Mouse (Mus musculus) ovary, postnatal 14 days (tissue): ENCODE measurements around the gene Nxpe3.
"Not testable (repeated sequence)": the region's sequence is repeated elsewhere in the genome, so short reads cannot be mapped to it uniquely, and the experiment has no call there.

Experiments
- DNase-seq: peaks from one replicate; pipeline ENCODE4 v3.0.0; 2022; ENCODE audit warnings: low spot score

Gene Nxpe3

DNA sequence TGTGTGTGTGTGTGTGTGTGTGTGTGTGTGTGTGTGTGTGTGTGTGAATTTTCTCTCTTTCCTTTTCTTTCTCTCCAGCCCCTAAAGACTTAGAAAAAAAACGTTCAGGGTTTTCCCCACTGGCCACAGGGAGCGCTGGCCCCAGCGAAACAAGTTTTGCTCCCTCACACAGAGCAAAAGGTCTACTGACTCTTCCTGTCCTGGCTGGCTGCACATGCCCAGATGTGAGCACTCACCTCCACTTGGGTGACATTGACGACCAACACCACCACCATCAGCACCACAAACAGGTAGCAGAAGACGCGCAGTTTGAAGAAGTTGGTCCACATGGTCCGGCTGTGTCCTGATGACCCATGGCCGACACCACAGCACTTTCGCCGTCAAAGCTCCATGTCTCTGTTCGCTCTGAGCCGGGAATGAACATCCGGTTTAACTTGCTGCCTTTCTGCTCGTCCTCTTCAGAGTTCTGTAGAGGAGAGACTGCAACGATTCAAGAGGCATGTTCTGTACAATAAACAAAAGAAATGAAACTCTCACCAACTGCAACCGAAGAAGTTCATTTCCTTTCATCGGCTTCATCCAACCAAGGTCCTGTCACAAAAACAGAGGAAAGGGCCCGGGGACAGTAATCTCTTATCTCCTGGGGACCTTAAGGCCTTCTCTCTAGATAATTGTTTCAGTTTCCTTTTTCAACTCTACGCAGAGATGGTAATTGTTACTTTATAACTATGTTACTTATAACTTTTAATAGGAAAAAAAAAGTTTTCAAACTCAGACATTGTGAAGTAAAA is 4.5 kb downstream of the Nxpe3 start:
- no peak for DNase-seq

DNA sequence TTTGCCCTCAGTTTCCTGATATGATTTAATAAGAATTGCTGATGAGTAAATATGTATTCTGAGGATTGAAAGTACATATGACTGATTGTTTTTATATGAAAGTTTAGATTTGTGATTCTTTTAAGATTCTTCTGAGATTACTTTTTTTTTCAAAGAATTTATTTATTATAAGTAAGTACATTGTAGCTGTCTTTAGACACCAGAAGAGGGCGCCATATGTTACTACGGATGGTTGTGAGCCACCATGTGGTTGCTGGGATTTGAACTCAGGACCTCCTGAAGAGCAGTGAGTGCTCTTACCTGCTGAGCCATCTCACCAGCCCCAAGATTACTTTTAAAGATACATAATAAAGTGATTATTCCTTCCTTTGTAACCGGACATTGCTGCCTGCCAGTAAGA is 5.6 kb downstream of the Nxpe3 start:
- no peak for DNase-seq

DNA sequence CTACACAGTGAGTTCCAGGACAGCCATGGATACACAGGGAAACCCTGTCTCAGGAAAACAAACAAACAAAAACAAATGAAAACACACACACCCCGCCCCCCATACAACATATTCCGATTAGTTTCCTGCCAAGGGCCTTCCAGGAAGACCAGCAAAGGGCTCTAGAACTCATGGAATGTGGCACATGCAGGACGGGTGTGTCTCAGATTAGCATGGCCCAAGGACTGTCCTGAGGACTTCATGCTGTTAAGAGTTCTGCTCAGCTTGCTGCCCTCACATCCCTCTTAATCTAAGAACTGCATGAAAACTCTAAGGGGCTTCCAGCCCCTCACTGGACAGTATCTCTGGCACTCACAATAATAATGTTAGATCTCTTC is 6.5 kb downstream of the Nxpe3 start:
- no peak for DNase-seq

DNA sequence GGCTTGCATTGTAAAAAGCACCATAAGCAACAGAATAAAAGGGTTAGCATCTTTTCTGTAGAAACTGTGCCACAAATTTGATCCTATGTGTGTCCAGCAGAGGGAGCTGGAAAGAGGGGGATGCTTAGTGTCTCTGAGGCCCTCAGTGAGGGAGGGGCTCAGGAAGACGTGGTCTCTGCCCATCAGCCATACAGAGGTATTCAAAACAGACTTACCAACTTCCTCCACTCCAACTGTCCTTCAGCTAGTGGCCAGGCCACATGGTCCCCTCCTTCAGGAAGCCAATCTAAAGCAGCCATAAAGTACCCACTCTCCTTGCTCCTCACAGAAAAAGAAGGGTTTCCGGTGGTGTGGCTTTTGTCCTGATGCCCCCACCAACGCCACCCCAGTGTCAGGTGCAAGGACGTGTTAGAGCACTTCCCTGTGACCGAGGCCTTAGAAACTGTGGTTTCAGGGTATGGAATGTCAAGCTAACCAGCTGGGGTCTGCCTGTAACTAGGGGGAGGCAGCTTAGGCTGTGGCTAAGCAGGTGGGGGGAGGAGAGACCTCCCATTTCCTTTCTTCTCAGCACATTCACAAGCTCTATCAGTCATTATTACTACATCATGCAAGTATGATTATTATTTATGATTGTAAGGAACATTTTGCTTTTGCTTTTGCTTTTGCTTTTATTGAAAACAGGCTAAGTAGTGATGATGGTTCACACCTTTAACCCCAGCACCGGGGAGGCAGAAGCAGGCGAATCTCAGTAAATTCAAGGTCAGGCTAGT is 7.1 kb downstream of the Nxpe3 start:
- DNase-seq, result no peak

DNA sequence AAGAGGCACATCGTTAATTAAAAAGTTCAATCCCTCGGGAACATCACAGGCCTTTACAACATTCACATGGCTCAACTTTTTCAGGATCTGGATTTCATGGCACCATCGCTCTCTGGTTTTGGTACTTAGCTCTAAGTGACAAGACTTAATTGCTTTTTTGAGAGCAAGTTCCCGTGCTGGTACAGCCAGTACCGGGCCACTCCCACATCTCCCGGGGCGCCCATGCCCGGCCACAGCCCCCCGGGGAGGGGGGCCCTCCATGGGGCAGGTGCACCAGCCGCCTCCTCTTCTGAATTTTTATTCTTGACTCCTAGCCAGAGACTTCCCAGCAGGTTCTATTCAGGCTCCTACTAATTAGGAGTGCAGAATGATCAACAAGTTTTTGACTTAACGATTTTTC is 10.8 kb downstream of the Nxpe3 start:
- DNase-seq, result no peak

DNA sequence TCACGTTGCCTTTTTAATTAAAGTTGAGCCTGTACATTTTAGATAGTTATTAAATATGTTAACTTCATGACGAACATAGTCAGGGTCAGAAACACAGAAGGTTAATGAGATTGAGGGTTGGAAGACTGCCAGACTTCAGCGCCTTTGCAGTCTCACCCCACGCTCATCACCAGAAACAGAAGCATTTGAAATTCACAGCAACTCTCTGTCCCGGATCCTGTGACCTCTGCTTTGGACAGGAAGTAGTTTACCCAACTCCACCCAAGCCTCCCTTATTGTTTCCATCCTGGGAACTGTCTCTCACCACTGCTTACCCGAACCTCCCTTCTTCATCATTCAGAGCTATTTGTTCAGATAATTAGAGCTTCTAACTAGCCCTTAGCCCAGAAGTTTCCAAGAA is 19.1 kb downstream of the Nxpe3 start:
- DNase-seq, result no peak

DNA sequence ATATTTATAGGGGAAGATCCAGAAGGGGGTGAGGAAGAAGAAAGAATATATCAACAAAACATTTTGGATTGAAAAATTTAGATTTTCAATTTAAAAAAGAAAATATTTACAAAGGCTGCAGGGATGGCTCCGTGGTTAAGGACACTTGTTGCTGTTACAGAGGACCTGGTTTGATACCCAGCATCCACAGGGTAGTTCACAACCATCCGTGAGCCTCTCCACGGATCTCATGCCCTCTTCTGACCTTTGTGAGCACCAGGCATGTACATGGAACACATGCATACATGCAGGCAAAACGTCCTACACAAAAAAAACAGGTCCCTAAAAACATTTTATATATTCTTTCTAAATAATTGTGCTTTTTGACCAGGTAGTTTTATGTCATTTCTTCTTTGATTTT is 31.3 kb downstream of the Nxpe3 start:
- no peak for DNase-seq

DNA sequence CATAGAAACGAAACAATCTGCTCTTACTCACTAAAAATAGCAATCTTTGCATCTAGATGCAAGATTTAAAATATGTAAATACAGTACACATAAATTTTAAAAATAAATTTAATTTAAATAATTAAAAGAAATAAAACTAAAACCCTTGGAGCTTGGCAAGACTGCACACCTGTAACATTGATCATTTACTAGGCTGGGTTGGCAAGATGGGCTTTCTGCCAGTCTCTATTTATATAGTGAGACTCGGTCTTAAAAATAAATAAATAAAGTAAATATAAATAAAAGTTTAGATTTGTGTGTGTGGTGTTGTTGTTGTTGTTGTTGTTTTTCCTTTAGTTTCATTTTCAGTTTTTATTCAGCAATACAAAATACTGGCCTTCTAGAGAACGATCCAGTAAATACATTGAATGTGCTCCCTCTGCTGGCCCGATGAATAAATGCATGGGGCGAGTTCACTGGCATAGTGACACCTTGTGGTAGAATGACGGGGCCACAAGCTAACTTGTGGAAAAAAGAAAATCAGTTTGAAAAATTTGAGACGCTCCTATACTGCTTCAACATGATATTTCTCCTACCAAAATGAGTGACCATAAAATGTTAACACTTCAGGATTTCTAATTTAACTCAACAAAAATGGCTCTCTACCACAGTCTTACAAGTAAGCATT is 31.8 kb downstream of the Nxpe3 start:
- peak; percentile 64 for DNase-seq

DNA sequence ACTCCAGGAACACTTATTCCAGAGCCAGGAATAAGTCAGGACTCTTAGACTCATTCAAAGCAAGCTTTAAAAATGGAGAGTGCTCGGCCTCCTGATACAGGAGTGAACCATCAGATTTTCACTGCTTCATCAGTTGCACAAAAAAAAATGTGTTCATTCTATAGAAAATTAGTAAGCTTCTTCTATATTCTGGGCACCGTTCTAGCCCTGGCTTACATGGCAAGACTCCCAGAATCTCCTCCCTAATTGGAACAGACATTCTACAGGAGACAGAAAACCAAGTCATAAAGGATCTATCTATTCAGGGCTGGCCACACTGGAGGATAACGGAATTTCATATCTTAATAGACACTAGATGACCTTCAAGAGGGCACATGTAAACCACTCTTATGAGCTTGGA is 34.0 kb downstream of the Nxpe3 start:
- DNase-seq, result no peak

DNA sequence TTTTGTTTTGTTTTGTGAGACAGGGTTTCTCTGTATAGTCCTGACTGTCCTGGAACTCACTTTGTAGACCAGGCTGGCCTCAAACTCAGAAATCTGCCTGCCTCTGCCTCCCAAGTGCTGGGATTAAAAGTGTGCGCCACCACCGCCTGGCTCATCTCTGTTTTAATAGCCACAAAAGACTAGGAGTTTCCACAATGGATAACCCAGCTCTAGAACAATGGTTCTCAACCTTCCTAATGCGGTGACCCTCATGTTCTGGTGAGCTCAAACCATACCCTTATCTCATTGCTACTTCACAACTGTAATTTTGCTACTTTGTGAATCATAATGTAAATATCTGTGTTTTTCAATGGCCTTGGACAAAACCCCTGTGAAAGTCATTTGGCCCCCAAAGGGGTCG is 35.7 kb downstream of the Nxpe3 start:
- not testable (repeated sequence) for DNase-seq

DNA sequence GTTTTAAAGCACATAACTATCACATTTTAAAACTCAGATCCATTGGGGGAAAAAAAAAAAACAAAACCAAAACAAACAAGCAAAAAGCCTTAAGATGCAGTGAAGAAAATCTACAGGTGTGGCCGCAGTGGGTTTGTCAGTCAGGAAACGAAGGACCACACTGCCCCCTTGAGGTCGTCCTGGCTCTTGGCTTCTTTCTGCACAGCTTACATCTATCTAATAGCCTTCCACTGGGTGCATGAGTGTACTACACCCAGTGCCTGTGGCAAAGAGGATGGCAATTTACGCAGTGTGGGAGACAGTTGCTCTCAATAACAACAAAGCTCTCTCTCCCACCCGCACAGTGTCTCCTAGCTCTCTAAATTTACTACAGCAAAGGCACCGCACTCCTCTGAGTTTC is 36.6 kb downstream of the Nxpe3 start:
- DNase-seq, result peak; percentile 49

DNA sequence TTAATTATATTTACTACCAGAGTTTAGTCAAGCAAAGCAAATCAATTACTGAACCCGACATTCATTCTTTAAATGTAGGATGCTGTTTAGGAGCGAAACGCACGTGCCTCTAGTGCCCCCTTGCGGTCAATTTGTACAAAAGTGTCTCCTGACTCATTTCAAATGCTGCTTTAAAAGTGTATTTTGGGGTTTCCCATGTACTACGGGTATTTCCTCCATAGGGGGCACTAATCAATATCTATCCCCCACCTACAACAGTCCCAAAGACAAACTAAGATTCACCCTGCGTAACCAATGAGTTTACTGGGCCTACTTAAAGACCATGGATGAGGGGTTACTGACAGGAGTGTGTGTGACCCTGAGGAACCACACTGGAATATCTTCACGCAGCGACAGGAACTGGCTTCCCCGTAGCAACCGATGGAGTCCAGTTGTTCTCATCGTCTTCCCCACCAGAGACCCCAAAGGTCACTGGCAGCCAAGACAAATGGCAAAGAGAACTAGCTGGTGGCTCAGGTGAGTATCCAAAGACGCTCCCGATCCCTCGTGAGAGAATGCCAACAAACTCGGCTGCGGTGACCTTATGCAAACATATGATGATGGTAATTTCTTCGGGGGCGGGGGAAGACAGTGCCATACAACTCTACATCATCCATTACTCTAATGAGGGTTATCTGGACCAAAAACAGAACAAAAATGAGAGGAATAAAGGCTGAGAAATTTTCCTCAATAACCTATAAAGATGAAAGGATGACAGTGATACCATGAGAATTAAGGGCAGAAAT is 42.0 kb downstream of the Nxpe3 start:
- DNase-seq, result peak; percentile 68

DNA sequence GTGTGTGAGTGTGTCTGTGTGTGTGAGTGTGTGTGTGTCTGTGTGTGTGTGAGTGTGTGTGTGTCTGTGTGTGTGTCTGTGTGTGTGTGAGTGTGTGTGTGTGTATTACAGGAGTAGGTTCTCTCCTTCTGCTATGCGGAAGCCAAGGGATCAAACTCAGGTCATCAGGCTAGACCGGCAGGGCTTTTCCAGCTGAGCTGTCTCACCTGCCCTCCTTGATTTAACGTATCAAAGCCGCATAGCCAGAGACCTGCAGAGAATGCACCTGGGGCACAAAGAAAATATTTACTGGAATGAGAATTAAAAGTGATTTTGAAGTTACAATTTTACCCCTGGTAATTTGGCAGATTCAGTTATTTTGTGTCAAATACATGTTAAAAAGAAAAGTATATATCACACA is 42.6 kb downstream of the Nxpe3 start:
- no peak for DNase-seq

DNA sequence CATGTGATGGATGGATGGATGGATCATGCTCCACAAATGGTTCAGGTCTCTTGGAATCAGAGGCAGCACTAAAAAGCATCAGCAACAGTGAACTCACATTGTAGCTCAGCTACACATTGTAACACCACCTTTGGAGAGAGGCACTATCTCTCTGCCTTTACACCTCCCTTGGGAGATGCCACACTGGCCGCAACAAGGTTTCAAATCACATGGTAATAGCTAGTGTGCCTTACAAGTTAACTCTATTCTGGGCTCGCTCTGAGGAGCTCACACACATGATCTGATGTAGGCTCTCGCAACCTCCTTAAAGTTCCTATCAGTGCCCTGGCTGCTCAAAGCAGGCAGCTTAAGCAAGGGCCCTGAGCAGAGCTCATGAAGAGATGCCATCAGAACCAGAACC is 44.6 kb downstream of the Nxpe3 start:
- no peak for DNase-seq

DNA sequence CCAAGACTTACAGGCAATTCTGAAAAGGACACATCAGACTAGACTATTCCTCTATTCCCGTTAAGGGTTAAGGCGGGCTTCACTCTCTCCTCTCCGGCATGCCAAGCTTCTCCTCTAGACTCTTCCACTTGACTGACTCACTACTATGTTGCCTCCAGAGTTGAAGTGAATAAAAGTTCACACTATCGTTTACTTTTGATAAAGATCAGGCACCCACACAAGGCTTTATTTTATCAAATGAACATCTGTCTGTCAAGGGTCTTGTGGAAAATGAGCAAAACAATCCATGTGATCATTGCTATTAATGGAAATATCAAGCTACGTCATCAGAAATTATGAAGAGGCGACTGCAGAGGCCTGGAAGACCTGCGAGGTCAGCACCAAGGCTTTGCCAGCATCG is 47.4 kb downstream of the Nxpe3 start:
- DNase-seq, result no peak

DNA sequence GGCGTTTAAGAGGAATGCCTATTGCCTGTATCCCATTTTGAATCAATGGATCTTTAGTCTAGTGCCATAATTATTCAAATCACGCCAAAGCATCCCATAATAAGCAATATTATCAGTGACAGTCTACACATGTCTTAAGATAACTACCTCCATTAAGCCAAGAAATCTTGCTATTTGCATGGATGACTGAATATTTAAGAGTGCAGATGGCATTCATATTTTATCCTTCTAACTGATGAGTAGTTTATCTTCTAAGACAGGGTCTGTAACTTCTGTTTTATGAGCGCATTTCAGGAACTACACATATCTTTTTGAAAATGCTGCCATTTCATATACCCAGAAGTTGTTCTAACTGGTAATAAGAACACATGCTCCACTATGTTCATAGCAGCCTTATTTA is 50.2 kb downstream of the Nxpe3 start:
- DNase-seq, result no peak

DNA sequence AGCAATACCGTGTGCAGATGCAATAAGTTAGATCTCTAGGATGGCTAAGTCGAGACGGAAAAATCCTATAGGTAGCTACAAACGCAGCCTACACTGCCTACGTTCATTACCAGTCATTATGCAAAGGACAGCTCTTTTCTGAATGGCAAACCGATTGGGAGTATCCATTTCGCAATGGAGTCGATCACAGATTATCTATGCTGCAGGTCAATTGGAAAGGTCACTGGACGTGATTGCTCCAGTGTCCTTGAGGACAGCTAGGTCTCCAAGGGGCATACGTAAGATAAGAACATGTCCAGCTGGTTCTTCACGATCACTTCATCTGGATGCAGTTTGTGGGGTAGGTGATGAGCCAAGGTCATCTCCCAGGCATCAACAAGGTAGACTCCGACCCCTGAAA is 51.2 kb downstream of the Nxpe3 start:
- no peak for DNase-seq

DNA sequence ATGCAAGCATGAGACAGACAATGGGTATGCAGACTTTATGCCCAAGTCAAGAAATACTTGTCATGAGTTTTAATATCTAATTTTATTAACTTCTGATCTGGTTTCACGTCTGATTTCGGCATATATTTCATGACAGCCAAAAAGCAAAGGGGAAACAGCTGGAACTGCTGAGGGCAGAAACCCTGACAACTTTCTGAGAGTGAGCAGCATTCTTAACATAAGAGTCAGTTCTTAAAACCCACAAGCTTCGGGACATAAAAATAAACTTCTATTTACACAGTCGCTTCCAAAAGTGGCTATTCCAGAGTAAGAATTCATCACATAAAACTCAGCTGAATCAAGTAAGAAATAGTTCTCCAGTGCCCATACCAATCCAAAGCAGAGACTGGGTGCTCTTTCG is 52.0 kb downstream of the Nxpe3 start:
- no peak for DNase-seq

DNA sequence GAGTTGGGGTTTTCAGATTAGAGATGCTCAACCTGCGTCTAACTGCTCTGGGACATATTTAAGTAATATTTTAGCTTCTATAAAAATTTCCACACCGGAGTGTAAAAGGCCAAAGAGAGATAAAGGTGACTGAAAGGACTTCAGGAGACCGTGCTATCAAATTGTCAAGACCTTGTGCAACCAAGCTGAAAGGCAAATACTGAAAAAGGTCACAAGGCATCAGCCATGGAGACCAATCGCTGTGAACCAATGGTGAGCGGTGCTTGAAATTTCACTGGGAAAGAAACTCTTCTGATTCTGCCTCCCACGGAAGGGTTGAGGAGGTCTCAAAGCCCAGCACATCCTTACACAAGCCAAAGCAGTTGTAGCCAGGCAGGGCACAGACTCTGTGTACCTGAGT is 53.6 kb downstream of the Nxpe3 start:
- DNase-seq, result no peak

DNA sequence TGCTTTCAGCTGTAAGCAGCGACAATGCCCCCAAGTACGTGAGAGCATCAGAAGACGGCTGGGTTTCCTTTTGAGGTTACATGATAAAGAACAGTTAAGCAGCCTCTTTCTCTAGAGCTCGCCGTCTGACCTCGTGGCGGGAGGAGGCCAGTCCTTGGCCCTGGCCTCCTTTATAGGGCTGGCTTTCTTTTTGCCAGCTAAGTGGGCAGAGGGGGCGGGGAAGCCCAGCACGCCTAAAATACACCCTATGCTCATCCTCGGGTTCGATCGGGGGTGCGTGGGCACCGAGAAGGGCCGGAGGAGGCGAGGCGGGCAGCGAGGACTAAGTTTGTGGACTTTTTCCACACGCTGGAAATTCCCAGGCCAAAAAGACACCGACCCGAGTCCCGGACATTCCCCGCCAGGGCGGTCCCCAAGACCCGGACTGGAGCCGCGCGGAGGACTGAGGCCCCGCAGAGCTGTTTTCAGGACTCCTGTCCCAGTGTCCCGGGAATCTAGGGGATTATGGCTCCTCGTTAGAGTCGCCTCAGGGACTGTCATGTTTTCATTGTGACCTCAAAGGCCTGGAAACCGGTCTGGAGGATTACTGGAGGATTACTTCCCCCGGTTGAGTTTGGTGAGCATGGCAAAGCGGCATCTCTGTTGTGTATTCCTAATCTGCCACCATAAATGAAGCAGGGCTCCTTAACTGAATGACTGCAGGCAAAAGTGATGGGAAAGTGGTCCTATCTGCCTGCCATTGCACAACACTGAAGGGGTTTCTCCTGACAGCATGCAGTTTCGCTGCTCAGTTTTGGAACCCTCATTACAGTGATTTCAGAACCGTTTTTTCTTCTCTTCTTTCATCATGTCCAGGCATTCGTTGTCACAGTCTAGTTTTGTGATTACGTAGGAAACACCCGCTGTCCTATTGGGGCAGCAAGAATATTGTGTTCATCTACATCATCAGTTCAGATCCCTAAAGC is 56.3 kb downstream of the Nxpe3 start, which contains the start of gene Nfkbiz:
Gene Nfkbiz (minus strand): TSS at position 390 of the 965 bp plus-strand sequence.
- peak; percentile 73 for DNase-seq

DNA sequence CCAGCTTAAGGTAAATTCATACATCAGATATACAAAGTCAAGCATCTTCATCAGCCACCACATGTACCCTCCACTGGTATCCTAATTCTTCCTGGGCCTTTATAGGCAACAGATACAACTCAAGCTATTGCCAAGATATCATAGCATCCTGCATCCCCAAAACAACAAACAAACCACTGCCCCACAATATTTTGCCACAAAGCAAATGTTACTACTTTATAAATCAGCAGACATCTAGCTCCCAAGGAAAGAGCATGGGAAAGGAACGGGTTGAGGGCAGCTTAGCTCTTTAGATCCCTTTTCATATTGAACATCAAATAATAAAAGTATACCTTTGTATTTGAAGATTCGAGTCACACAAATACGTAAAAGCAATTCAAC is 57.0 kb downstream of the Nxpe3 start:
- DNase-seq, result no peak
